Mouse (Mus musculus) ovary, adult 2 months (tissue): ENCODE measurements around the gene Rap1gds1. TPM values are rescaled to one million over a fixed set of nuclear protein-coding genes. Genes with fewer than 3 reads are reported as not detected.

Experiments used
- polyA plus RNA-seq: library from polyadenylated mRNA; depleted of rRNA; stranded (reverse); fragments of >200 nt; gene quantifications from 2 replicates; pipeline ENCODE4 v1.2.3, GENCODE M21; 2012; rRNA removed

The Rap1gds1 gene
- polyA plus RNA-seq = 11.8 and 13.3 TPM in 2 replicates

GRCm38 (mm10) chr3:139074484-139075211 lies at the start of gene Rap1gds1:
Gene Rap1gds1 (minus strand): TSS chr3:139075201.

Other genes with a start within 250 kb of the Rap1gds1 start
- 0.06 TPM in 1 of 2 replicates, not detected in the other for gene Stpg2, start 130.5 kb upstream of the Rap1gds1 start, polyA plus RNA-seq